Mouse (Mus musculus) liver, embryonic 14.5 days (tissue): ENCODE measurements around the gene Asl.

ENCODE experiments used
- CTCF ChIP-seq: IDR thresholded peaks from 2 replicates; pipeline ENCODE4 v1.5.1; 2016; ENCODE audit warnings: antibody characterized with exemption, low read depth, control low read depth
- EP300 ChIP-seq: IDR thresholded peaks from 2 replicates; pipeline ENCODE4 v1.6.1; 2016; ENCODE audit warnings: antibody characterized with exemption, low read depth

GRCm38 (mm10) chr5:130059413-130060328 is 30.6 kb upstream of the Asl start:
- TF ChIP-seq CTCF = no peak
- TF ChIP-seq EP300 = no peak
